Mouse (Mus musculus) kidney, embryonic 14.5 days (tissue): ENCODE measurements at regions not wholly inside any gene's neighbourhood (a gene's known extent, or its start where the extent isn't known, plus 50 kb on each side); places are given as distances from the start of the nearest gene placed in this dataset.

Experiments used
- ATAC-seq: fragments of 200-750 bp; cut with Nextera tagmentation; 2 replicates; pipeline ENCODE4 v1.8.0; 2017; ENCODE audit warnings: moderate number of reproducible peaks, mild to moderate bottlenecking, moderate TSS enrichment, moderate library complexity; ENCODE audit not compliant: low FRiP score, low TSS enrichment
- H3K27ac ChIP-seq: fragments of 300-500 bp; sonication (generic); 2 replicates; pipeline ENCODE4 v1.5.1; 2014; ENCODE audit warnings: low read depth, mild to moderate bottlenecking, low read length, moderate library complexity, mixed read lengths
- H3K27me3 ChIP-seq: fragments of 300-500 bp; sonication (generic); 2 replicates; pipeline ENCODE4 v1.6.1; 2014; ENCODE audit warnings: mild to moderate bottlenecking, low read length; ENCODE audit not compliant: control insufficient read depth, insufficient read depth
- H3K36me3 ChIP-seq: fragments of 300-500 bp; sonication (generic); 2 replicates; pipeline ENCODE4 v1.6.1; 2014; ENCODE audit warnings: low read length, mixed read lengths; ENCODE audit not compliant: control insufficient read depth, insufficient read depth
- H3K4me1 ChIP-seq: fragments of 300-500 bp; sonication (generic); 2 replicates; pipeline ENCODE4 v1.6.1; 2014; ENCODE audit warnings: low read length, mixed read lengths; ENCODE audit not compliant: control insufficient read depth, insufficient read depth
- H3K4me2 ChIP-seq: fragments of 300-500 bp; sonication (generic); replicated peaks from 2 replicates; pipeline ENCODE4 v1.6.1; 2014; ENCODE audit warnings: low read depth, mild to moderate bottlenecking, low read length
- H3K4me3 ChIP-seq: fragments of 300-500 bp; sonication (generic); 2 replicates; pipeline ENCODE4 v1.5.1; 2014; ENCODE audit warnings: mild to moderate bottlenecking, low read length
- H3K9ac ChIP-seq: fragments of 300-500 bp; sonication (generic); 2 replicates; pipeline ENCODE4 v1.6.1; 2014; ENCODE audit warnings: low read depth, mild to moderate bottlenecking, low read length, moderate library complexity
- H3K9me3 ChIP-seq: fragments of 300-500 bp; sonication (generic); 2 replicates; pipeline ENCODE4 v1.6.1; 2016; ENCODE audit warnings: low read length; ENCODE audit not compliant: control insufficient read depth
- WGBS: fragments of 180-500 bp; shearing (Covaris S2); extraction: QIAGEN DNeasy Blood & Tissue Kit; methylation state at CpG from one replicate; pipeline ENCODE4 v1.1.7; 2014; 5-methylcytosine and 5-hydroxymethylcytosine counted together

DNA sequence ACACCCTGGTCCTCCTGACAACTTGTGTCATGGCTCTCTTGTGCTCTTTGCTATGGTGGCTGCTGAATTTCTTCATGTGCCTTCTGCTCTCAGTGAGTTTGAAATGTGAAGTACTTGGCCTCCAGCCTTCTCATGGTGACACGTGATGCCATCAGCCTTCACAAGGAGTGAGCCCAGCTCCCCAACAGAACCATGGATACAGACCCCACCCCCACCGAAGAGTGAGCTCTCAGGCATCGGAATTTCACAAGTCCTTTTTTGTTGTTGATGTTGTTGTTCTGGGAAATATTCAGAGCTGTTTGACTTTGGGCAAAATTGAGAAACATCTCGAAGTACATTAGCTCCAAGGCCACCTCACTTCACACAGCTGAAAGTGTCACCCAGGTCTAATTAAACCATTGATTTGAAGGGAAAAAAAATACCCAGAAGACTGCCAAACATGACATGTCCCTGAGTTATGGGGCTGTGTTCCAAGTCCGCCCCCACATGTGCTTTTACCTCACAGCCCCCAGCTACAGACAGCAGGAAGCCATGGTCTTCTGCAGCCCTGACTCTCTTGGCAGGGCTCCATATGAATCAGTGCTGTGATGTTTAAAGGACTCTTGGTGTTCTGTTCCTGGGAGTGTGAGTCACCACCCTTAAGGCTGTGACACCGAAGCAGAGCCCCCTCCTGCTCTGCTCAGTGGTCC is 205.2 kb upstream of the A230072I06Rik start:
- no peak overlapping the region for H3K4me3 ChIP-seq
- no peaks in the 10 kb centered on the region for H3K36me3 ChIP-seq
- no peaks in the 10 kb centered on the region for H3K27me3 ChIP-seq
- no peak overlapping the region for H3K4me2 ChIP-seq
- no peak overlapping the region for H3K27ac ChIP-seq
- H3K9me3 ChIP-seq = no peaks in the 10 kb centered on the region
- no peaks in the 10 kb centered on the region for H3K4me1 ChIP-seq
- 52% methylated on average over 6 of the region's 6 CpGs for WGBS
- H3K9ac ChIP-seq = no peak overlapping the region
- no peak for ATAC-seq

DNA sequence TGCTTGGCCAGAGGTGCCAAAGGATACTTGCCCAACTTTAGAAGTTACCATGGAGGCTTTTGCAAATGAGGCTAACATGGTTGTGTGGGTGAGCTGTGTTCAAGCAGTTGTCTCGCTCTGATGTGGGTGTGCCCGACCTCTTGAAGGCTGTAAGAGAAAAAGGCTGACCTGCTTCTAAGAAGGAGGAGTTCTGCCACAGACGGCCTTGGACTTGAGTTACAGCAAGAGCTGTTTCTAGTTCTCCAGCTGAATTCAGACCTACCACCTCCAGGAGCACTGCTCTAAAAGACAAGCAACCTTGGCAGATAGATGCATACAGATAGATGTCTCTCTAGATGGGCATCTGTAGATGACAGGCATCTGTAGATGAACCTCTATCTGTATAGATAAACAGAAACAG is 202.7 kb upstream of the A230072I06Rik start:
- Histone ChIP-seq H3K4me1 (no peaks in the 10 kb centered on the region), H3K4me3 (no peak overlapping the region), H3K27me3 (no peaks in the 10 kb centered on the region), H3K4me2 (no peak overlapping the region), H3K36me3 (no peaks in the 10 kb centered on the region), H3K9ac (no peak overlapping the region), H3K9me3 (no peaks in the 10 kb centered on the region), H3K27ac (no peak overlapping the region)
- ATAC-seq = no peak
- WGBS = 71% methylated on average over 3 of the region's 3 CpGs

DNA sequence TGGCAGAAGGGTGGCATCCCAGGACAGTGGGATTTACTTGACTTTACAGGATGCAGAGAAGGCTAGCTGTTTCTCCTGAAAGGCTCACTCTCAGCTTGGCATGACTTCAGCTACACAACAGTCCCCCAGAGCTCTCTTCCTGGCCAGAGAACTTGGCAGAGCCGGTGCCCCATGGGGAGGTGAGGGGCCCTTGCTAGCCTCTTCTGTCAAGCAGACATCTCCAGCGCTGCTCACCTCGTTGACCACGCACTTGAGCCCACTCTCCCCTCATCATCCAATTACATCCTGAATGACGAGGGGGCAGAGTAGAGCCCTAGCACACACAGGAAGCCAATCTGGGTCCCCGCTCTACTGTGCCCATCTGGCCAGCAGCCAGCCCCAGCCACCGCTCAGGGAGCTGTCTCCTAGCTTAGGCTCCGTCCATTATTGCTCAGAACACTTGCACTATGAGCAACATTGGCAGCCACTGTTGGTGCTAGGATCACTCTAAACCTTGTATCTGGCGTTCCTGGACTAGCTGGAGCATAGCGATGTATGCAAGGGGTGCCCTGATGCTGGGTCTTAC is 201.7 kb upstream of the A230072I06Rik start:
- Histone ChIP-seq H3K4me1 (no peaks in the 10 kb centered on the region), H3K27me3 (no peaks in the 10 kb centered on the region), H3K4me2 (no peak overlapping the region), H3K36me3 (no peaks in the 10 kb centered on the region), H3K4me3 (no peak overlapping the region), H3K9me3 (no peaks in the 10 kb centered on the region), H3K9ac (no peak overlapping the region), H3K27ac (no peak overlapping the region)
- 78% methylated on average over 10 of the region's 10 CpGs for WGBS
- no peak for ATAC-seq

DNA sequence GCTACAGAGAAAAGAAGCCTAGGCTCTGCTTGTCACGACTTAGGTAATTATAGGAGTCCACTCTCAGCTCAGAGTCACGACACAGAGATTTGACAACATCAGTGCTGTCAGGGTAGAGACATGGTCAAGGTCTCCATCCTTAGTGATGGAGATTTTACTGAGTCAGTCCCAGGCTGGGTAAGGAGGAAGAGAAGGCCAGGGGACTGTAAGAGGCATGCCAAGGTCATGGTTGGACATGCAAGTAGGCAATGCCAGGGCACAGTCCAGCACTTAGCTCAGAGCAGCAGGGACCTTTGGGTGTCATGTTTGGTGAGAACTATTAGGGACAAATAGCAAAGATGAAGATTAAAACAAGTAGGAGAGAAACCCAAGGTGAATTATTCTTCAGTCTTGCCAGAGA is 200.7 kb upstream of the A230072I06Rik start:
- no peaks in the 10 kb centered on the region for H3K4me1 ChIP-seq
- H3K9ac ChIP-seq = no peak overlapping the region
- ATAC-seq = no peak
- no peak overlapping the region for H3K4me3 ChIP-seq
- H3K4me2 ChIP-seq = no peak overlapping the region
- H3K27me3 ChIP-seq = no peaks in the 10 kb centered on the region
- no peaks in the 10 kb centered on the region for H3K36me3 ChIP-seq
- no peak overlapping the region for H3K27ac ChIP-seq
- no peaks in the 10 kb centered on the region for H3K9me3 ChIP-seq
- 79% methylated on average over 2 of the region's 2 CpGs for WGBS

DNA sequence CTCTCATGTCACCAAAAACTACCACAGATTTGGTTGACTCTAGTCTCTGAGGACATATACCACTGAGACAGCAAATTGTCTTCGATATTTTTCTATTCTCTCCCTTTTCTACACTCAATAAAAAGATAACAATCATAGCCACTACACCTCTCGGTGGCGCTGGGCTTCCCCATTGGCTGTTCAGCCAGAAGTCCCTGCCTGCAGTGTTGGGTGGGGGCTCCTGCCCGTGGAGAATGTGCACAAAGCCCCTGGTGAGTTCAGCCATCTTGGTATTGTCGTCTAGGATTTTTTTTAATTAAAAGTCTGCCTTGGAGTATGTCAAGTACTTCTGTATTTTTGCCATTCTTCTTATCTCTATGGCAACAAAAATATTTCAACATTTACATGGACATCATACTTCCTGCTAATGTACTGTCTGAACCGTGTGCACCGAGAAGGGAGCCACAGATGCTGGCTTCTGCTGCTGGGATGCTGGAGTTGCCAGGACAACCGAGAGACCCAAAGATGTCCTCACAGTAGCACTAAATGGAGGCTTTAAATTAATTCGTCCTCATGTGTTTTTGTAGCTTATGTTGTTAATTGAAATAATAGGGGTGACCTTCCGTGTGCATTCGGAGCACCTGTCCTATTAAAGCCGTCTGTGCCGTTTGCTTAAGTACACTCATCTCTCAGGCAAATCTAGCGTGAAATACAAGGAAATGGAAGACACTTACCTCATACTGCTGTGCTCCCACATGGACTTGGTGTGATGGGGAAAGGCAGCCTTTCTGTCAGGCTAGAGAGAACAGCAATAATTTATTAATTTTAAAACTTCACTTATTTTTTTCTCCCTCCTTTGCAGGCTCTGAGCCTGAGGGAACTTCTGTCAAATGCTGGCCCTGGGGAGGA is 199.7 kb upstream of the A230072I06Rik start:
- H3K27ac ChIP-seq = no peak overlapping the region
- no peak for ATAC-seq
- no peaks in the 10 kb centered on the region for H3K27me3 ChIP-seq
- H3K4me2 ChIP-seq = no peak overlapping the region
- H3K9ac ChIP-seq = no peak overlapping the region
- H3K4me1 ChIP-seq = no peaks in the 10 kb centered on the region
- 80% methylated on average over 14 of the region's 14 CpGs for WGBS
- H3K36me3 ChIP-seq = no peaks in the 10 kb centered on the region
- no peaks in the 10 kb centered on the region for H3K9me3 ChIP-seq
- no peak overlapping the region for H3K4me3 ChIP-seq

DNA sequence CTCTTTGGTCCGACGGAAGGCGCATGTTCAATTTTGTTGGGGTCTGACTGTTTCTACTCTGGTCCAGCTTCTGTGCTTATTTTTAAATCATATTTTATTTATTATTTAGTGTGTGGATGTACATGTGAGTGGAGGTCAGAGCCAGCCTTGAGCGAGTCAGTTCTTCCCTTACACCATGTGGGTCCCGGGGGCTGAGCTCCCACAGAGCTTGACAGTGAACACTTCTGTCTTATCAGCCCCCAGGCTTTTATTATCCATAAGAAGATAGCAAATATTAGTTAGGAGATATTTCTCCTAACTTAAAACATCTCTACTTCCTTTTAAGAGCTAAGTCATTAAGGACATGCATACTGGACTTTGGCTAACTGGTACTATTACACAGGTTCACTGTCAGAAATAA is 197.1 kb upstream of the A230072I06Rik start:
- Histone ChIP-seq H3K4me1 (no peaks in the 10 kb centered on the region), H3K4me2 (no peak overlapping the region), H3K9ac (no peak overlapping the region), H3K27me3 (no peaks in the 10 kb centered on the region), H3K36me3 (no peaks in the 10 kb centered on the region), H3K9me3 (no peaks in the 10 kb centered on the region), H3K27ac (no peak overlapping the region), H3K4me3 (no peak overlapping the region)
- 97% methylated on average over 5 of the region's 5 CpGs for WGBS
- no peak for ATAC-seq

DNA sequence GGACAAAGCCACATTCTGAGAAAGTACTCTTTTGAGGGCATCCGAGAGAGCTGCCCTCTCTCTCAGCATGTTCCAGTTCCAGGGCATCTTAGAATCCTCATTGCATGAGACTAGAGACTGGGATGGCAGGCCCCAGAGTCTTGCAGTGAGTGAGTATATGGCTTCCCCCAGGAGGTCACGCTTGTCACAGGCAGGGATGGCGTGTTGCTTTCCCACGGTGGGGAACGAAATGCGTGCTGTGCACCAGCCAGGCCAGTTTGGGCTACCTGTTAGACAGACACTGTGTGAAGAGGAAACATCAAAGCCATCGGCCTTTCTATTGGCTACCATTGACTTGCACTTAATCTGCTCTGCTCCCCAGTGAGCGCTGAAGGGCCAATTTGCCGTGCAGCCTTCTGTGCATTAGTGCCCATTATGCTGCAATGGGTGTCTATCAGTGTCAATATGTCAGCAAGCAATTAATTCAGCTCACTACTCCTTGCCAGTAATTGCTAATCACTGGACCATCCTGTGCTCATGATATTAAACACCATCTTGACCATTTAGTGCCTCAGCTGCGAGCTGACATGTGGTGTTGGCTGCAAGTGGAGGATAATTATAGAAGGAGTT is 191.3 kb upstream of the A230072I06Rik start:
- H3K9ac ChIP-seq = no peak overlapping the region
- no peaks in the 10 kb centered on the region for H3K36me3 ChIP-seq
- no peaks in the 10 kb centered on the region for H3K4me1 ChIP-seq
- H3K27me3 ChIP-seq = no peaks in the 10 kb centered on the region
- ATAC-seq = no peak
- H3K4me2 ChIP-seq = no peak overlapping the region
- H3K27ac ChIP-seq = no peak overlapping the region
- no peaks in the 10 kb centered on the region for H3K9me3 ChIP-seq
- H3K4me3 ChIP-seq = no peak overlapping the region
- 82% methylated on average over 10 of the region's 10 CpGs for WGBS

DNA sequence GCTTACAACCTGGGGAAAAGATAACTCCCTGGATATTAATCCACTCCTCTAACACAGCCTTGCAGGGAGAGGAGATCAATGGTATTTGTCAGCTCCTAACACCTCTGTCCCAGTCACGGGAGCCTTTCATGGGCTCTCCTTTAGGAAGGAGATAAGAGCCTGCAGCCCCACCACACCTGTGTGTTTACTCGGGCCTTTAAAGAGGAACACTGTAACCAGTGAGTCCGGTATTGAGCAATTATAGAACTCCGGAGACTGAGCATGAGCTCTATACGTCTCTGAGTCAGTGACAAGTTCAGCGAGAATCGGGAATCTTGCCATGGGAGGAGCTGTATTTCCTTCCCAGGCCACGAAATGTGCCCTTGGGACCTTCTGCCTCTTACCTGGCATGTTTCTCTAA is 178.5 kb upstream of the A230072I06Rik start:
- H3K36me3 ChIP-seq = no peaks in the 10 kb centered on the region
- no peaks in the 10 kb centered on the region for H3K9me3 ChIP-seq
- ATAC-seq = no peak
- H3K27me3 ChIP-seq = 0 out of 2 replicates have a peak, but pooled peaks cover 3% of the 10 kb centered on the region
- no peak overlapping the region for H3K4me2 ChIP-seq
- H3K4me1 ChIP-seq = 0 out of 2 replicates have a peak, but pooled peaks cover 3% of the 10 kb centered on the region
- H3K4me3 ChIP-seq = no peak overlapping the region
- H3K27ac ChIP-seq = no peak overlapping the region
- no peak overlapping the region for H3K9ac ChIP-seq
- 77% methylated on average over 8 of the region's 8 CpGs for WGBS
